Mouse (Mus musculus): ENCODE data around the gene Ppp1r1b. TPM values are rescaled to one million over a fixed set of nuclear protein-coding genes. Genes with fewer than 3 reads are reported as not detected.
A peak's percentile ranks its signal among the peaks of the same experiment; 100 is the strongest.

The Ppp1r1b gene
- polyA plus RNA-seq, 1 experiment from 2014 or later = 30.4 TPM

GRCm38 (mm10) chr11:98400816-98401215, 52.6 kb downstream of the Ppp1r1b start:
- ATAC-seq (ENCODE audit: insufficient number of reproducible peaks, low FRiP score) = no peak
- H3K4me3 ChIP-seq = peak overlapping the region; percentile 59
- 54% methylated on average over 3 of the region's 3 CpGs for WGBS

GRCm38 (mm10) chr11:98406621-98407020, 58.4 kb downstream of the Ppp1r1b start:
- no peak overlapping the region for H3K4me2 ChIP-seq
- WGBS = 73% methylated on average over 6 of the region's 6 CpGs
- no peak overlapping the region for H3K9ac ChIP-seq
- peaks cover 24% of the 10 kb centered on the region for H3K4me1 ChIP-seq (replicated peaks)
- H3K36me3 ChIP-seq = no peaks in the 10 kb centered on the region
- H3K27ac ChIP-seq (ENCODE audit: poor library complexity, severe bottlenecking) = no peak overlapping the region
- no peak overlapping the region for H3K4me3 ChIP-seq
- ATAC-seq (ENCODE audit: insufficient number of reproducible peaks, low FRiP score) = no peak
- no peaks in the 10 kb centered on the region for H3K27me3 ChIP-seq (replicated peaks)
- no peaks in the 10 kb centered on the region for H3K9me3 ChIP-seq (replicated peaks)

More at GRCm38 (mm10) chr11:98400816-98401215, 52.6 kb downstream of the Ppp1r1b start:
- H3K27ac ChIP-seq (ENCODE audit: poor library complexity, severe bottlenecking) = peak overlapping the region; percentile 93
- H3K36me3 ChIP-seq = peaks cover 9% of the 10 kb centered on the region; the same call in 1 of the 2 replicates
- no peaks in the 10 kb centered on the region for H3K9me3 ChIP-seq (replicated peaks)
- H3K9ac ChIP-seq = peak overlapping the region; percentile 72
- H3K4me1 ChIP-seq (replicated peaks) = peaks cover 18% of the 10 kb centered on the region
- no peaks in the 10 kb centered on the region for H3K27me3 ChIP-seq (replicated peaks)
- H3K4me2 ChIP-seq = peak overlapping the region; percentile 75

Other genes starting within 250 kb of the Ppp1r1b start
- gene Fbxl20, start 198.0 kb upstream of the Ppp1r1b start, polyA plus RNA-seq (2016; fragmentation: Nextera tagmentation; extraction: Ambion mirVana) = 13.3 and 14.8 TPM in 2 replicates
- gene Med1, start 155.1 kb upstream of the Ppp1r1b start, polyA plus RNA-seq (2016; fragmentation: Nextera tagmentation; extraction: Ambion mirVana) = 46.3 TPM in 2 replicates
- gene Cdk12, start 145.3 kb upstream of the Ppp1r1b start, polyA plus RNA-seq (2016; fragmentation: Nextera tagmentation; extraction: Ambion mirVana) = 9.4 and 10.6 TPM in 2 replicates
- gene Neurod2, start 18.8 kb upstream of the Ppp1r1b start, polyA plus RNA-seq (2016; fragmentation: Nextera tagmentation; extraction: Ambion mirVana) = not detected in 2 replicates
- 45.2 and 47.6 TPM in 2 replicates for gene Stard3, start 10.0 kb downstream of the Ppp1r1b start, polyA plus RNA-seq (2016; fragmentation: Nextera tagmentation; extraction: Ambion mirVana)
- gene Tcap, start 35.4 kb downstream of the Ppp1r1b start, polyA plus RNA-seq (2016; fragmentation: Nextera tagmentation; extraction: Ambion mirVana) = 143 and 152 TPM in 2 replicates
- gene Pnmt, start 38.0 kb downstream of the Ppp1r1b start, polyA plus RNA-seq (2016; fragmentation: Nextera tagmentation; extraction: Ambion mirVana) = 1.7 and 2.0 TPM in 2 replicates
- gene Pgap3, start 52.1 kb downstream of the Ppp1r1b start, polyA plus RNA-seq (2016; fragmentation: Nextera tagmentation; extraction: Ambion mirVana) = 20.0 and 20.6 TPM in 2 replicates
- gene Erbb2, start 64.1 kb downstream of the Ppp1r1b start, polyA plus RNA-seq (2016; fragmentation: Nextera tagmentation; extraction: Ambion mirVana) = 66.7 and 67.1 TPM in 2 replicates
- 102 and 104 TPM in 2 replicates for gene Mien1, start 90.6 kb downstream of the Ppp1r1b start, polyA plus RNA-seq (2016; fragmentation: Nextera tagmentation; extraction: Ambion mirVana)
- 1.2 and 2.1 TPM in 2 replicates for gene Grb7, start 98.0 kb downstream of the Ppp1r1b start, polyA plus RNA-seq (2016; fragmentation: Nextera tagmentation; extraction: Ambion mirVana)
- 0.06 and 0.26 TPM in 2 replicates for gene Ikzf3, start 197.6 kb downstream of the Ppp1r1b start, polyA plus RNA-seq (2016; fragmentation: Nextera tagmentation; extraction: Ambion mirVana)
- 0.28 and 0.52 TPM in 2 replicates for gene Zpbp2, start 202.7 kb downstream of the Ppp1r1b start, polyA plus RNA-seq (2016; fragmentation: Nextera tagmentation; extraction: Ambion mirVana)
- gene Ormdl3, start 239.0 kb downstream of the Ppp1r1b start, polyA plus RNA-seq (2016; fragmentation: Nextera tagmentation; extraction: Ambion mirVana) = 66.9 and 71.0 TPM in 2 replicates
- not detected in 2 replicates for gene Lrrc3c, start 249.9 kb downstream of the Ppp1r1b start, polyA plus RNA-seq (2016; fragmentation: Nextera tagmentation; extraction: Ambion mirVana)